Mouse (Mus musculus) bone marrow, adult 2 months (tissue): ENCODE data around the gene Adgra1.

Experiments used
- CTCF ChIP-seq: fragments of 200-500 bp; IDR thresholded peaks from 2 replicates; pipeline ENCODE4 v1.5.1; 2011; ENCODE audit warnings: low read length, control low read depth; ENCODE audit not compliant: control insufficient read depth, insufficient read depth
- POLR2A ChIP-seq: fragments of 200-500 bp; IDR thresholded peaks from 2 replicates; pipeline ENCODE4 v1.6.1; 2011; ENCODE audit warnings: low read depth, mild to moderate bottlenecking, control low read depth, low read length, borderline replicate concordance; ENCODE audit not compliant: control insufficient read depth

DNA sequence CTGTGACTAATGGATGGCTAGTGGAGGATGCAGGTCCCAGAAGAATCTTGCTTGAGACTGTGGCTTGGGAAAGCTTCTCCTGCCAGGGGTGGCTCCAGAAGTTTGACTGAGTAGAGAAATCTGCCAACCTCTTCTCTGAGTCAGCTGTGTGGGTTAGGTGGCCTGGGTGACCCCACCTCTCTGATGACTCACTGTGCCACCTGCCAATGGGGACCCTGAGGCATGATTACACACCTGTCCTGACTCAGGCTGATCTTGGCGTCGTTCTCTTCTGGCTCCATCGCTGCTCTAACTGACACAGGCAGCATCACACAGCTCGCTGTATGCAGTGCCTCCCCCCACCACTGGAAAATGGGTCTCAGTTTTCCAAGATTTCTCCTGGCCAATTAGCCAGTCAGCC lies 44.3 kb upstream of the Adgra1 start:
- TF ChIP-seq POLR2A (no peak), CTCF (no peak)
